Mouse (Mus musculus): ENCODE data around the gene Edc4. TPM values are rescaled to one million over a fixed set of nuclear protein-coding genes. Genes with fewer than 3 reads are reported as not detected.
"Not testable (repeated sequence)": the region's sequence is repeated elsewhere in the genome, so short reads cannot be mapped to it uniquely, and the experiment has no call there.

The Edc4 gene
- 10 to 100 TPM; 17.6 to 20.1 TPM for total RNA-seq (2021)
- long read RNA-seq, experiment 1, full-length matches to known transcripts, result 1 of 7 reads
- long read RNA-seq, experiment 1, partial matches to known transcripts, result 3 of 7 reads
- long read RNA-seq, experiment 1, other reads (novel, unspliced or antisense), result 3 of 7 reads
- long read RNA-seq, experiment 2, full-length matches to known transcripts, result 3 of 21 reads
- long read RNA-seq, experiment 2, partial matches to known transcripts, result 4 of 21 reads
- long read RNA-seq, experiment 2, other reads (novel, unspliced or antisense), result 14 of 21 reads

- peak; percentile 81 to 89 for DNase-seq
- intact Hi-C loops (cut with DNase I), result no loop called here
These were observed at the start of gene Edc4 for GRCm38 (mm10) chr8:105880754-105881520. Edc4 (plus strand) TSS chr8:105880881.

DNA sequence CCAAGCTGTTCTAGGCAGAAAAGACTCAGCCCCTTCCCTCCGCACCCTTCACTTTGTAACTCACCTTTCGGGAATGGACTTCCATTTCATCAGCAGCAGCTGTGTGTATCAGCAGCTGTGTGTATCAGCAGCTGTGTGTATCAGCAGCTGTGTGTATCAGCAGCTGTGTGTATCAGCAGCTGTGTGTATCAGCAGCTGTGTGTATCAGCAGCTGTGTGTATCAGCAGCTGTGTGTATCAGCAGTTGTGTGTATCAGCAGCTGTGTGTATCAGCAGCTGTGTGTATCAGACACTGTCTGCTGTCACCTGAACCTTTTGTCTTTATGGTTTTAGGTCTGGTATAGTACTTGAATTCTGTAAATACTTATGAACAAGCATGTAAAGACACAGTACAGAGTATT, 46.9 kb upstream of the Edc4 start:
- intact Hi-C loops (cut with DNase I); DNase-seq: not testable (repeated sequence)

- intact Hi-C loops (cut with DNase I), result loop anchor here (1.0 to 5.0 kb wide), 2 partner anchors 95 to 187 kb away; no protein-coding TSS in a partner anchor
- peak; percentile 61 to 70 for DNase-seq
These were observed 45.4 kb upstream of the Edc4 start for GRCm38 (mm10) chr8:105835318-105835717.

GRCm38 (mm10) chr8:105836991-105837390, 43.7 kb upstream of the Edc4 start:
- no peak for DNase-seq
- intact Hi-C loops (cut with DNase I), result loop anchor here (5.0 kb wide), 1 partner anchor 185 kb away; no protein-coding TSS in a partner anchor

GRCm38 (mm10) chr8:105839209-105839608, 41.5 kb upstream of the Edc4 start:
- intact Hi-C loops (cut with DNase I), result loop anchor here (5.0 kb wide), 1 partner anchor 183 kb away; no protein-coding TSS in a partner anchor
- DNase-seq, result no peak

DNA sequence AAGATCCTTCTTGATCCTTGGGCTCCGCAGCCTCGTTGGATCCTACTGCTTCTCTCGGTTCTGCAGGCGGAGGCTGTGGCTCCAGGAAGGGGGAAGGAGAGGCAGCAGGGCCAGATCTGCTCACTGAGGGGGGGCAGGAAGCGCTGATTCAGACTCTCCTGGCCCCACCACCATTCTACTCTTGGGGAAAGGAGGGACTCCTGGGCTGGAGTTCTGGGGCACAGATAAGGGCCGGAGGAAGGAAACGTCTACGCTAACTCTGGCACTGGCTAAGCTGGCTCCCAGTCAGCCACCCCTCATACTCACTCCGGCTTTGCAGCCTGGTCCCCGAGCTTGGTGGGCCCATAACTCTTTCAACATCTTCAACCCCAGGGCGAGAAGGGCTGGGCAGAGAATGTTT, 34.0 kb upstream of the Edc4 start:
- intact Hi-C loops (cut with DNase I), result no loop called here
- DNase-seq, result no peak

DNA sequence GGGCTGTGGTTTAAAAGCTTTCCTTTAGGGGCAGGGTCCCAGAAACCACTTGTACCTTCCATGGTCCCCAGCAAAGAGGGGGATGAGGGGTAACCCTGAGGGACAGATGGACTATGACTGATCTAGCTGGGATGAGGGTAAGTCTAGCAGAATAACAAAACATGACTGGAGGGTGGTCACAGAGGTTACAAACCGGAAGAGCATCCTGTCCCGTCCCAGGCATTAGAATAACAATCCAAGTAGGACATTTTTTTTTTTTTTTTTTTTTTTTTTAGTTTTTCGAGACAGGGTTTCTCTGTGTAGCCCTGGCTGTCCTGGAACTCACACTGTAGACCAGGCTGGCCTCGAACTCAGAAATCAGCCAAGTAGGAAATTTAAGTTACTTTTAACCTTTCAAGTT, 30.7 kb upstream of the Edc4 start:
- intact Hi-C loops (cut with DNase I), result loop anchor here (5.0 kb wide), 1 partner anchor 82 kb away; the partner anchor contains the start of gene Ctrl
- DNase-seq, result no peak

GRCm38 (mm10) chr8:105850611-105851010, 30.1 kb upstream of the Edc4 start:
- intact Hi-C loops (cut with DNase I), result loop anchor here (5.0 kb wide), 1 partner anchor 82 kb away; the partner anchor contains the start of gene Ctrl
- DNase-seq, result no peak

GRCm38 (mm10) chr8:105851651-105852143, 29.0 kb upstream of the Edc4 start:
- peak; percentile 82 to 86 for DNase-seq
- intact Hi-C loops (cut with DNase I), result loop anchor here (5.0 kb wide), 1 partner anchor 81 kb away; the partner anchor contains the start of gene Ctrl

DNA sequence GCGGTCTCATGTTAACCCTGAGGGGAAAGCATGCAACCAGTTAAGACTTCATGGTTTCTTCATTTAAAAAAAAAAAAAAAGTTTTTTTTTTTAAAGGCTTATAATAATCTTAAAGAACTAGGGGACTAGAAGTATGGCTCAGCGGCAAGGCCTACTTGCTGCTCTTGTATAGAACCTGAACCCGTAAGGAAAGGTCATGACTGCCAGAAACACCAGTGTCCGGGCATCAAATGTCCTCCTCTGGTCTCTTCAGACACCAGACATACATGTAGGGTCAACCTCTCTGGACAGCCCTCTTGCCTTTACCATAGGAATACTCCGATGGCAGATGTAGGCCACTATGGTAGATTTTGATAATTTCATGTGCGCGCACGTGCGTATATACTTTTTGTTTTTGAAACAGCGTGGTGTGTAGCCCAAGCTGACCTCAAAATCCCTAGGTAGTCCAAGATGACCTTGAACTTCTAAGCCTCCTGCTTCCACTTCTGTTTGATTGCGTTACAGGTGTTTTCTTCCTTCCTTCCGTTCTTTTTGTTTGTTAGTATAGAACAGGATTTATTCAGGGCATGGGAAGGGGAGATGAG, 28.4 kb upstream of the Edc4 start:
- DNase-seq, result no peak
- intact Hi-C loops (cut with DNase I), result loop anchor here (5.0 kb wide), 1 partner anchor 80 kb away; the partner anchor contains the start of gene Ctrl

DNA sequence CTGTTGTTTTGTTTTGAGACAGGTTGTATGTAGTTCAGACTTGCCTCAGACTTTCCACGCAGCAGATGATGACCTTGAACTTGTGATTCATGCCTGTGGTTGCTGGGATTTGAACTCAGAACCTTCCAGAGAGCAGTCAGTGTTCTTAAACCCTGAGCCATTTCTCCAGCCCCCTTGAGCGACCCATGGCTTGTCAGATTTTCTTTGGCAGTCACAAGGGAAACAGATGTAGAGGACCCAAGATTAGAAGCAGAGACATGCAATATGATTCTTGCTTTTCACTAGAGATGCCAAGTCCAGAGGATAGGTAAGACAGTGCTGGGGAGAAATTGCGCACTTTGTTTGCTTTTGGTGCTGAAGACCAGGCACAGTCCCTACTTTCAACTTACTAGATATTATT, 27.5 kb upstream of the Edc4 start, which contains the start of gene Cenpt:
Gene Cenpt (minus strand): TSS at position 101 of the 400 bp plus-strand sequence.
- DNase-seq, result no peak
- intact Hi-C loops (cut with DNase I), result loop anchor here (5.0 kb wide), 1 partner anchor 79 kb away; the partner anchor contains the start of gene Ctrl

DNA sequence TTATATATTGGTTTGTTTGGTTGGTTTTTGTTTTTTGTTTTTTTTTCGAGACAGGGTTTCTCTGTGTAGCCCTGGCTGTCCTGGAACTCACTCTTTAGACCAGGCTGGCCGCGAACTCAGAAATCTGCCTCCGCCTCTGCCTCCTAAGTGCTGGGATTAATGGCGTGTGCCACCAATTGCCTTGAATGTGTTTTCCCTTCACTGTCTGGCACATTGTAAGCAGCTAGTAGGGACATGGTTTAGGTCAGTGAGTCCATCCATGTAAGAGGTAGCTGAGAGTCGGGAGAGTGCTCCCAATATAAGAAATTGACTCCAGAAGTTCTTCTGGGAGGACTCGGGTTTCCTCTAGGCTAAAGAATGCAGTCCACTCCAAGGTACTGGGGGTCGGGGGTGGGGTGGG, 26.4 kb upstream of the Edc4 start:
- no peak for DNase-seq
- intact Hi-C loops (cut with DNase I), result loop anchor here (5.0 kb wide), 1 partner anchor 78 kb away; the partner anchor contains the start of gene Ctrl

GRCm38 (mm10) chr8:105854715-105855216, 25.9 kb upstream of the Edc4 start, which contains the start of gene Thap11:
Thap11 (plus strand) TSS chr8:105855132.
- DNase-seq, result peak; percentile 87 to 89
- intact Hi-C loops (cut with DNase I), result loop anchor here (5.0 kb wide), 1 partner anchor 78 kb away; the partner anchor contains the start of gene Ctrl

- intact Hi-C loops (cut with DNase I), result no loop called here
- DNase-seq, result peak; percentile 31 to 56
These were observed 25.2 kb upstream of the Edc4 start for GRCm38 (mm10) chr8:105855248-105856167.

DNA sequence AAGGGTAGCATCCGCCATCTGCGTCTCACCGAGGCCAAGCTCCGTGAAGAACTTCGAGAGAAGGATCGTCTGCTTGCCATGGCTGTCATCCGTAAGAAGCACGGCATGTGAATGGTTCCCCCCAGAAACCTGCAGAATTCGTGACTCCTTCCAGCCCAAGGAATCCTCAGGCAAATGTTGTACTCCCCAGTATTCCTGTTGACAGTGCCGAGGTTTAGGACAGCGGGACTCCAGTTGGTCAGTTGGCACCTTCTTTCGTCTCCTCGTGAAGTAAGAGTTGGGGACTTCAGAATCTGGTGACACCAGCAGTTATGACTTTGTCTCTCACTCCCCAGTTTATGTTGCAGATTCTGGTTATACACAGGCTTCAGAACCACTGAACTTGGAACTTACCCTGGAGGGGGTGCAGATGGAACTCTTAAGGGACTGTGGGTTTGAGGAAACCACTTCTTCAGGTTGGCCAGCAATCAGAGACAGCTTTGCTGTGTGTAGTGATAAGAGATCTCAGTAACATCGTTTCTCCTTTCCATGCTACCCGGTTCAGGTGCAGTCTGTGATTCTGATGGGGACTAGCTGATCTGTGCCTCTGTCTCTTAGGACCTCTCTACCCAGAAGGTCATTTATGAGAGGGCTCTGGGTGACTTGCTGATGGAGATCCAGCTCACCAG, 24.4 kb upstream of the Edc4 start:
- intact Hi-C loops (cut with DNase I), result no loop called here
- no peak for DNase-seq

DNA sequence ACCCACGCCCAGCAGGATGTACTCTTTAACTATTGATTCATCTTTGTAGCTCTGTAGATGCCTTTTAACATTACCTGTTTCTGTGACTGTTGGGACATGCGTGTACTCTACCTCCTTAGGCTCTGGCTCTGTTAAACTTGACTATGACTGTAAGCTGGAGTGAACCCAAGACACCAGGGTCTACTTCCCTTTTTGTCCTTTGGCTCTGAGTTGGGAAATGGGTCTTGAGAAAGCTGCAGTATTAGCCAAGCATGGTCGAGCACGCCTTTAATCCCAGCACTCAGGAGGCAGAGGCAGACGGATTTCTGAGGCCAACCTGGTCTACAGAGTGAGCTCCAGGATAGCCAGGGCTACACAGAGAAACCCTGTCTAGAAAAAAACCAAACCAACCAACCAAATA, 22.2 kb upstream of the Edc4 start:
- intact Hi-C loops (cut with DNase I), result no loop called here

GRCm38 (mm10) chr8:105859314-105859713, 21.4 kb upstream of the Edc4 start:
- DNase-seq, result no peak
- intact Hi-C loops (cut with DNase I), result no loop called here

More for the DNA sequence above, 22.2 kb upstream of the Edc4 start:
- DNase-seq, result no peak

Data from gastrocnemius, postnatal 36 days (tissue).